Mouse (Mus musculus) layer of hippocampus, postnatal 36 days (tissue): ENCODE measurements around the gene Kctd14. TPM values are rescaled to one million over a fixed set of nuclear protein-coding genes. Genes with fewer than 3 reads are reported as not detected.

ENCODE experiments used
- DNase-seq, 2 experiments: peaks; one replicate each; pipeline ENCODE4 v3.0.0; 2022
- total RNA-seq, 2 experiments: library from RNA; stranded (reverse); gene quantifications; 2 replicates each; pipeline ENCODE4 v1.2.3; 2021

Kctd14 gene
- total RNA-seq, 2 experiments from 2014 or later: 4.3 to 4.8 TPM

GRCm38 (mm10) chr7:97446171-97446925 is 4.8 kb upstream of the Kctd14 start:
- DNase-seq: peak; percentile 88 to 91

GRCm38 (mm10) chr7:97447050-97447531 is 4.0 kb upstream of the Kctd14 start:
- peak in 1 of 2 experiments; percentile 37 for DNase-seq

GRCm38 (mm10) chr7:97452196-97452595 is 1.1 kb downstream of the Kctd14 start:
- no peak for DNase-seq

- no peak for DNase-seq
These were observed 2.2 kb downstream of the Kctd14 start for GRCm38 (mm10) chr7:97453141-97453921.

GRCm38 (mm10) chr7:97454795-97455194 is 3.7 kb downstream of the Kctd14 start:
- no peak for DNase-seq

GRCm38 (mm10) chr7:97455577-97455976 is 4.5 kb downstream of the Kctd14 start:
- no peak for DNase-seq

- peak; percentile 28 to 55 for DNase-seq
These were observed 21.9 kb downstream of the Kctd14 start for GRCm38 (mm10) chr7:97473001-97473400.

GRCm38 (mm10) chr7:97479349-97479748 is 28.2 kb downstream of the Kctd14 start:
- DNase-seq: no peak

- DNase-seq: no peak
These were observed 29.2 kb downstream of the Kctd14 start for GRCm38 (mm10) chr7:97480290-97480689.

- DNase-seq: peak; percentile 93 to 94
These were observed 29.8 kb downstream of the Kctd14 start, which contains the start of gene Ints4 for GRCm38 (mm10) chr7:97480821-97481339. Ints4 (plus strand) TSS chr7:97480956.

GRCm38 (mm10) chr7:97483378-97483777 is 32.3 kb downstream of the Kctd14 start:
- no peak for DNase-seq

GRCm38 (mm10) chr7:97491157-97491556 is 40.0 kb downstream of the Kctd14 start:
- no peak for DNase-seq

GRCm38 (mm10) chr7:97492420-97492819 is 41.3 kb downstream of the Kctd14 start:
- DNase-seq: no peak

- no peak for DNase-seq
These were observed 43.9 kb downstream of the Kctd14 start for GRCm38 (mm10) chr7:97495052-97495451.

GRCm38 (mm10) chr7:97500555-97501209 is 49.6 kb downstream of the Kctd14 start:
- no peak for DNase-seq

Other genes starting within 250 kb of the Kctd14 start
- gene Usp35, start 119.3 kb upstream of the Kctd14 start, total RNA-seq: 10 to 100 TPM; 12.9 to 14.1 TPM
- 10 to 100 TPM; 13.8 to 15.6 TPM for gene Kctd21, start 119.0 kb upstream of the Kctd14 start, total RNA-seq
- gene Alg8, start 79.7 kb upstream of the Kctd14 start, total RNA-seq: 10 to 100 TPM; 10.6 to 12.0 TPM
- 100 to 1,000 TPM; 221 to 238 TPM for gene Ndufc2, start 51.3 kb upstream of the Kctd14 start, total RNA-seq
- 10 to 100 TPM; 36.2 to 45.8 TPM for gene Thrsp, start 33.6 kb upstream of the Kctd14 start, total RNA-seq
- 10 to 100 TPM; 31.5 to 32.4 TPM for gene Ints4, start 29.6 kb downstream of the Kctd14 start, total RNA-seq
- 10 to 100 TPM; 50.6 to 55.3 TPM for gene Aamdc, start 128.2 kb downstream of the Kctd14 start, total RNA-seq
- gene Rsf1, start 128.6 kb downstream of the Kctd14 start, total RNA-seq: 10 to 100 TPM; 45.2 to 49.8 TPM
- gene Clns1a, start 245.3 kb downstream of the Kctd14 start, total RNA-seq: 10 to 100 TPM; 93.2 to 97.5 TPM